Mouse (Mus musculus): ENCODE measurements around the gene Il9r. TPM values are rescaled to one million over a fixed set of nuclear protein-coding genes. Genes with fewer than 3 reads are reported as not detected.

The Il9r gene
- polyA plus RNA-seq (2014; fragmentation: Nextera tagmentation; extraction: Ambion mirVana) = not detected in 2 replicates

DNA sequence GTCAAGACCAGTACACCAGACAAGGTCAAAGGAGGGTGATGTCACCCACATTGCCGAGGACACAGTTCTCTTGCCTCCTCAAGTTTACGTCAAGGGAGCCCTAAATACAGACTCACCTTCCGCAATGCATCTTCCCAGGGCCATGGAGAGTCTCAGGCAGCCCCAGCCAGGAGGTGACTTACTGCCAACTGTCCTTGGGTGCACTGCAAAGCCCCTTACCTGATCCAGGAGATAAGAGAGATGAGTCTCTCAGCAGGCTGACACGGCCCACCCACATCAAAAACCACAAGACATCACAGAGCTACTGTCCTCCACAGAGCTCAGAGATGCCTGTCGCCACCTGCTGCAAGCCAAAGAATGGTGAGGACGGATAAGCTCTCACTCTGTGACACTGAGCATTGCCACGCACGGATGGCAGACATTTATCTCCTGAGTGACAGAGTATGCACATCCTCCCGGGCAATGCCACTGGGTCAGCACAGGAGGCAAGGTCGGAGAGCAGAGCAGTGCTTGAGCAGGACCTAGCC lies at the start of gene Il9r:
Il9r (minus strand) TSS at position 205 of the 527 bp plus-strand sequence.
- no peaks in the 10 kb centered on the region for H3K9me3 ChIP-seq (ENCODE audit: control insufficient read depth, low read length)
- no peak within 1 kb of the TSS for H3K9ac ChIP-seq (ENCODE audit: low read length)
- no peak for DNase-seq (ENCODE audit: low spot score)
- no peaks in the 10 kb centered on the region for H3K27me3 ChIP-seq (ENCODE audit: control insufficient read depth, insufficient read depth, low read length)
- H3K4me1 ChIP-seq (replicated peaks; ENCODE audit: control insufficient read depth, insufficient read depth, low read length) = no peaks in the 10 kb centered on the region
- no peak within 1 kb of the TSS for H3K27ac ChIP-seq (ENCODE audit: low read depth, low read length)
- no peak for ATAC-seq (replicated peaks; ENCODE audit: low FRiP score)
- H3K36me3 ChIP-seq (ENCODE audit: control insufficient read depth, insufficient read depth, low read length) = no peaks in the 10 kb centered on the region
- 79% methylated on average over 10 of the region's 10 CpGs for WGBS
- no peak within 1 kb of the TSS for H3K4me2 ChIP-seq (ENCODE audit: low read depth, low read length, severe bottlenecking)
- H3K4me3 ChIP-seq (ENCODE audit: low read depth, low read length) = no peak within 1 kb of the TSS

DNA sequence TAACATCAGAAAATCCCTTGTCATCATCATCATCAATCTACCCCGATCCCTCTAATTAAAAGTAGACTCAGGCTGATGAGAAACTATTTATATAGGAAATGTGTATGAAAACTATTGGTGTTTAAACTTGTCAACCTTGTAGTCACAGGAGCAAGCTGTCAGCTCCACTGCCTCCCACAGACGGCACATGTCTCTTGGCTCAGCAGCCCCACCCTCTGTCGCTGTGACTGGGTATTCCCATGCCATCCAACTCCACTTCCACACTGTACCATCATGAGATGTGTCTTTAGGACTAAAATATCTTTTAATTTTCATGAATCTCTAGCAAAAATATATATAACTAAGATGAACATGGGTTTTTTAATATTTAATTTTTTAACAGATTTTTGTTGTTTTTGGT lies 48.3 kb upstream of the Il9r start:
- Histone ChIP-seq H3K4me2 (ENCODE audit: low read depth, low read length, severe bottlenecking) (no peak overlapping the region), H3K36me3 (ENCODE audit: control insufficient read depth, insufficient read depth, low read length) (no peaks in the 10 kb centered on the region; the same call in 1 of the 2 replicates), H3K27ac (ENCODE audit: low read depth, low read length) (no peak overlapping the region), H3K9ac (ENCODE audit: low read length) (no peak overlapping the region), H3K27me3 (ENCODE audit: control insufficient read depth, insufficient read depth, low read length) (no peaks in the 10 kb centered on the region), H3K4me1 (replicated peaks; ENCODE audit: control insufficient read depth, insufficient read depth, low read length) (no peaks in the 10 kb centered on the region), H3K9me3 (ENCODE audit: control insufficient read depth, low read length) (no peaks in the 10 kb centered on the region), H3K4me3 (ENCODE audit: low read depth, low read length) (no peak overlapping the region)
- no peak for ATAC-seq (replicated peaks; ENCODE audit: low FRiP score)
- WGBS = 98% methylated on average over 3 of the region's 3 CpGs
- DNase-seq (ENCODE audit: low spot score) = no peak

DNA sequence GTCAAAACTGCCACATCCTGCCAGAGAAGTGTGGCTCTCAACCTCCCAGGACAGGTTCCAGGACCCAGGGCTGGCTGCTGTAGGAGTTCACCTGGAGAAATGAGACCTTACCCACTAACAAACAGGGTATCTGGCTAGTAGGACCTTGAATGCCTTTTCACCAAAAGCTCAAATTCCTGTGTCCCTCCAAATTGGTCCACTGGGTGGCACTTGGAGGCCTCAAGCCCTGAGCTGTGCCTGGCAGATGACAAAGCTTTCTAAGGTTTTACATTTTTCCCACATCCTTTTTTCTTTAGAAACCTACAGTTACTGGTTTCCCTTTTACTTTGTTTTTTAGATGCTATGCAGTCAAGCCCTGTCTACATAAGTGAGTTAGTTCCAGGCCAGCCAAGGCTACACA lies 47.0 kb upstream of the Il9r start:
- Histone ChIP-seq H3K27ac (ENCODE audit: low read depth, low read length) (no peak overlapping the region), H3K9ac (ENCODE audit: low read length) (no peak overlapping the region), H3K4me2 (ENCODE audit: low read depth, low read length, severe bottlenecking) (no peak overlapping the region), H3K9me3 (ENCODE audit: control insufficient read depth, low read length) (no peaks in the 10 kb centered on the region), H3K4me1 (replicated peaks; ENCODE audit: control insufficient read depth, insufficient read depth, low read length) (no peaks in the 10 kb centered on the region), H3K4me3 (ENCODE audit: low read depth, low read length) (no peak overlapping the region), H3K36me3 (ENCODE audit: control insufficient read depth, insufficient read depth, low read length) (no peaks in the 10 kb centered on the region; the same call in 1 of the 2 replicates), H3K27me3 (ENCODE audit: control insufficient read depth, insufficient read depth, low read length) (no peaks in the 10 kb centered on the region)
- no peak for ATAC-seq (replicated peaks; ENCODE audit: low FRiP score)
- DNase-seq (ENCODE audit: low spot score) = no peak

DNA sequence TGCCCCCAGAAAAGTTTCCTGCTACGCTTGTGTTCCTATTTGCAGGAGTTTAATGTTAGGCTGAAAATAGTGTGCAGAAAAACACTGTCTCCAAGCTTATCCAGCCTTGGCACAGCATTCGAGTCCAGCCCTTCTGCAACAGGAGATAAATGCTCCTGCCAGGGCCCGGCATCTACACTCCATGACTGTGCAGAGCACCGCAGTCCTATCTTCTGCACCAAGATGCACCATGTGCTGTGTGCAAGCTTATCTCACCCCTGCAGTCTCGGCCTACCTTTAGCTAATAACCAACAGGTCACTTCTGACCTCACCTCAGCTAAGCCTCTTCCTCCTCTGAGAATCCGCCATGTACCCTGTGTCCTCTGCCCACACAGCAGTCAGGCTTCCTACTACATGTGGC lies 45.5 kb upstream of the Il9r start:
- H3K27ac ChIP-seq (ENCODE audit: low read depth, low read length) = no peak overlapping the region
- no peaks in the 10 kb centered on the region for H3K9me3 ChIP-seq (ENCODE audit: control insufficient read depth, low read length)
- no peaks in the 10 kb centered on the region; the same call in 1 of the 2 replicates for H3K36me3 ChIP-seq (ENCODE audit: control insufficient read depth, insufficient read depth, low read length)
- no peak for DNase-seq (ENCODE audit: low spot score)
- no peaks in the 10 kb centered on the region for H3K4me1 ChIP-seq (replicated peaks; ENCODE audit: control insufficient read depth, insufficient read depth, low read length)
- 86% methylated on average over 6 of the region's 6 CpGs for WGBS
- no peak overlapping the region for H3K9ac ChIP-seq (ENCODE audit: low read length)
- no peak for ATAC-seq (replicated peaks; ENCODE audit: low FRiP score)
- no peaks in the 10 kb centered on the region for H3K27me3 ChIP-seq (ENCODE audit: control insufficient read depth, insufficient read depth, low read length)
- H3K4me3 ChIP-seq (ENCODE audit: low read depth, low read length) = no peak overlapping the region
- H3K4me2 ChIP-seq (ENCODE audit: low read depth, low read length, severe bottlenecking) = no peak overlapping the region

DNA sequence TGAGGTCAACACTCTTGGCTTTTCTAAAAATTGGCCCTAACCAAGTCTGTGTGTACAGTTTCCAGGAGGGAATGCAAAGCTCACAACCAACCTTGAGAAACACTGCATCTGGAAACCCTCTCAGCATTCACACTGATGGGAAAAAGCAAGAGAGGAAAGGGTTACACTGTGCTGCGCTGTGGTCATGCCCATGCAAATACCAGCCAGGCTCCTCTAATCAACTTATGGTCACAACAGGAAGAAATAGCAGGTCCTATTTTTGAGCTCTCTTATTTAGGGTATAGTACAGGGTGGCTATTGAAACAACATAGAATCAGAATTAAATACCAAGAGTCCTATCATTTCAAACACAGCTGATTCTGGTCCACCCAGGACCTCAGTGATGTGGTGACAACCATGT lies 44.5 kb upstream of the Il9r start:
- Histone ChIP-seq H3K27me3 (ENCODE audit: control insufficient read depth, insufficient read depth, low read length) (no peaks in the 10 kb centered on the region), H3K27ac (ENCODE audit: low read depth, low read length) (no peak overlapping the region), H3K4me2 (ENCODE audit: low read depth, low read length, severe bottlenecking) (no peak overlapping the region), H3K36me3 (ENCODE audit: control insufficient read depth, insufficient read depth, low read length) (no peaks in the 10 kb centered on the region; the same call in 1 of the 2 replicates), H3K9me3 (ENCODE audit: control insufficient read depth, low read length) (no peaks in the 10 kb centered on the region), H3K4me3 (ENCODE audit: low read depth, low read length) (no peak overlapping the region), H3K4me1 (replicated peaks; ENCODE audit: control insufficient read depth, insufficient read depth, low read length) (no peaks in the 10 kb centered on the region), H3K9ac (ENCODE audit: low read length) (no peak overlapping the region)
- WGBS = 96% methylated on average over 1 of the region's 1 CpGs
- DNase-seq (ENCODE audit: low spot score) = no peak
- no peak for ATAC-seq (replicated peaks; ENCODE audit: low FRiP score)

DNA sequence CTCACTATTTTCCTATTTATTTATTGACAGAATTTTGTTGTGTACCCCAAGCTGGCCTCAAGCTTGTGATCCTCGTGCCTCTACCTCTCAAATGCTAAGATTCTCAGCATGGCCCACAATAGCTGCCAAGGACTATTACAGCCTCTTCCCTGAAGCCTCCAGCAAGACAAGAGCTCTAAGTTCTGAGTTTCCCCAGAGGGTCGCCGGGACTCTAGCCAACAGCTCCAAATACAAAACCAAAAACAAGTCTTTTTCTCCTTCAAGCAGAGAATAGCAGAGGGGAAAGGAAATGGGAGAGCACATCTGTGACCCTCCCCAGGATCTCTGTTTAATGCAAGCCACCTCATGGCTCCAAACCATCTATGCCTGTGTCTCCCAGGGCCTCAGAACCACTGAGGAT lies 44.0 kb upstream of the Il9r start:
- no peaks in the 10 kb centered on the region; the same call in 1 of the 2 replicates for H3K36me3 ChIP-seq (ENCODE audit: control insufficient read depth, insufficient read depth, low read length)

DNA sequence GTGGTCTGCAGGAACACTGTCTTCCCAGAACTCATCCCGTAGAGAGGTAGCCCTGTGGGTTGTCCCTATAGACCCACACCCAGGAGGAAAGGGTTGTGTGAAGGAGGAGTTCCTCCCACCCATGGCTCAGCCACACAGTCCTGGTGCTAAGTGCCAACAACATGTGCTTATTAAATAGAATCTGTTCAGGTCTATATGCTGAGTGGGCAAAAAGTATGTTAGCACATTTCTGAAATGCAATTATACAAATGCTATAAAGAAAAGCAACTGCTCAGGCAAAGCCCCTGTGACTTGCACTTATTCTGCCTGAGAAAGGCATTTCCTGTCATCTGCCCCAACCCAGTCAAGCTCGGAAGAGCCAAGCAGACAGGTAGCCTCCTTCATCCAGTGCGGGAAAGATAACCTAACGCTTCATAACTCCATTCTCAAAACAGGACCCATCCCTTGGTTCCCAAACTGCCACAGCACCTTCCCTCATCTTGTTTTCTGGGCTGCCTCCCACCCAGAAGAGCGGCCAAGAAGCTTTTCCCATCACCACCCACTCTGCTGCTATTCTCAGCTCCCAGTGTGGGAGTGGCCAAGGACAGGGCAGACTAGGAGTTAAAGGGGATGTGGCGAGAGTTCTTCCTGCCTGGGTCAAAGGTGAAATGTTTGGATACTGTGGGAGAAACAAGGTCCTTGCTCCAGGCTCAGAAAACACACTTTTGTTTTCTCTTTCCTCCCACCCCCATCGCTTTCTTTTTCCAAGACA lies 43.3 kb upstream of the Il9r start:
- Histone ChIP-seq H3K4me2 (ENCODE audit: low read depth, low read length, severe bottlenecking) (no peak overlapping the region), H3K4me1 (replicated peaks; ENCODE audit: control insufficient read depth, insufficient read depth, low read length) (no peaks in the 10 kb centered on the region), H3K9ac (ENCODE audit: low read length) (no peak overlapping the region), H3K27ac (ENCODE audit: low read depth, low read length) (no peak overlapping the region), H3K9me3 (ENCODE audit: control insufficient read depth, low read length) (no peaks in the 10 kb centered on the region), H3K36me3 (ENCODE audit: control insufficient read depth, insufficient read depth, low read length) (no peaks in the 10 kb centered on the region; the same call in 1 of the 2 replicates), H3K27me3 (ENCODE audit: control insufficient read depth, insufficient read depth, low read length) (no peaks in the 10 kb centered on the region), H3K4me3 (ENCODE audit: low read depth, low read length) (no peak overlapping the region)
- no peak for ATAC-seq (replicated peaks; ENCODE audit: low FRiP score)
- DNase-seq (ENCODE audit: low spot score) = no peak
- 80% methylated on average over 7 of the region's 7 CpGs for WGBS

More for the DNA sequence above, 44.0 kb upstream of the Il9r start:
- H3K4me1 ChIP-seq (replicated peaks; ENCODE audit: control insufficient read depth, insufficient read depth, low read length) = no peaks in the 10 kb centered on the region
- H3K27ac ChIP-seq (ENCODE audit: low read depth, low read length) = no peak overlapping the region
- no peak overlapping the region for H3K4me3 ChIP-seq (ENCODE audit: low read depth, low read length)
- no peaks in the 10 kb centered on the region for H3K27me3 ChIP-seq (ENCODE audit: control insufficient read depth, insufficient read depth, low read length)
- WGBS = 85% methylated on average over 3 of the region's 3 CpGs
- H3K9ac ChIP-seq (ENCODE audit: low read length) = no peak overlapping the region
- ATAC-seq (replicated peaks; ENCODE audit: low FRiP score) = no peak
- DNase-seq (ENCODE audit: low spot score) = no peak
- H3K4me2 ChIP-seq (ENCODE audit: low read depth, low read length, severe bottlenecking) = no peak overlapping the region
- no peaks in the 10 kb centered on the region for H3K9me3 ChIP-seq (ENCODE audit: control insufficient read depth, low read length)

DNA sequence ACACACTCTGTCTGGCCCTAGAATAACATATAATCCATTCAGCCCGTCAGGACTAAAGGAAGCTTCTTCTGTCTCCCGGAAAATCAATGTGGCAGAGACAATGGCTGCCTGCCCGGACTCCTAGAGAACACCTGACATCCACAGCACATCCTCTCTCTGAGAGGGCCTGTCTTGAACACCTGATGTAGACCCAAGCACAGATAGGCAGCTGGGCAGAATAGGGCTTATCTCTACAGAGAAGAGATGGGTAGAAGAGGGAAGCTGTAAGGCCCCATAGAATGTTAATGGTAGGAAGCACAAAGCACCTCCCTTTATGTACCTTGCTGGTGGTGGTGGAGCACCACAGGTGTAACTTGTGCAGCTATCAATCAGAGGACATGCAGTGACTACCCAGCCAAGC lies 42.1 kb upstream of the Il9r start:
- Histone ChIP-seq H3K4me3 (ENCODE audit: low read depth, low read length) (no peak overlapping the region), H3K27ac (ENCODE audit: low read depth, low read length) (no peak overlapping the region), H3K36me3 (ENCODE audit: control insufficient read depth, insufficient read depth, low read length) (no peaks in the 10 kb centered on the region; the same call in 1 of the 2 replicates), H3K4me1 (replicated peaks; ENCODE audit: control insufficient read depth, insufficient read depth, low read length) (no peaks in the 10 kb centered on the region), H3K27me3 (ENCODE audit: control insufficient read depth, insufficient read depth, low read length) (no peaks in the 10 kb centered on the region), H3K4me2 (ENCODE audit: low read depth, low read length, severe bottlenecking) (no peak overlapping the region), H3K9me3 (ENCODE audit: control insufficient read depth, low read length) (no peaks in the 10 kb centered on the region), H3K9ac (ENCODE audit: low read length) (no peak overlapping the region)
- WGBS = 96% methylated on average over 3 of the region's 3 CpGs
- no peak for DNase-seq (ENCODE audit: low spot score)
- no peak for ATAC-seq (replicated peaks; ENCODE audit: low FRiP score)

DNA sequence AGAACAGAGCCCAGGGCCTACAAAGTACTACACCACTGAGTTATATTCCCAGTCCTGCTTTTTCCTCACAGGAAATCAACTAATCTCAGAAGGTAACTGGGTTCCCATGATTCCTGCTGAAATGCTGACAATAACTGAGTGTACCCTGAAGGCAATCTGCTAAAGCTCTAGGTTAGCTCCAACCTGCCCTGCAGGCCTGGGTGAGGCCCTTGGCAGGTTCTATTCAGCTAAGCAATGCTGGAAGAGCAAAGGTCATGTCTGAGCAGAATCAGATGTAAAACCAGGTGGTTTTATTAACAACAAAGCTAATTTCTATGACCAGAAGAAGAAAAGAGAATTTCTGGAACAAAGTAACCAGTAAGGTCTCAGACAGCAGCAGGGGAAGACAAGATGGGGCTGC lies 41.3 kb upstream of the Il9r start:
- Histone ChIP-seq H3K27me3 (ENCODE audit: control insufficient read depth, insufficient read depth, low read length) (no peaks in the 10 kb centered on the region), H3K9me3 (ENCODE audit: control insufficient read depth, low read length) (no peaks in the 10 kb centered on the region), H3K36me3 (ENCODE audit: control insufficient read depth, insufficient read depth, low read length) (no peaks in the 10 kb centered on the region; the same call in 1 of the 2 replicates), H3K4me1 (replicated peaks; ENCODE audit: control insufficient read depth, insufficient read depth, low read length) (no peaks in the 10 kb centered on the region), H3K27ac (ENCODE audit: low read depth, low read length) (no peak overlapping the region), H3K4me3 (ENCODE audit: low read depth, low read length) (no peak overlapping the region), H3K9ac (ENCODE audit: low read length) (no peak overlapping the region), H3K4me2 (ENCODE audit: low read depth, low read length, severe bottlenecking) (no peak overlapping the region)
- ATAC-seq (replicated peaks; ENCODE audit: low FRiP score) (no peak), DNase-seq (ENCODE audit: low spot score) (no peak)

Measured in forebrain, embryonic 11.5 days (tissue).